Mouse (Mus musculus) neural tube, embryonic 10.5 days (tissue): ENCODE data around the gene Umad1.

Source experiments
- DNase-seq: peaks from one replicate; pipeline ENCODE4 v3.0.0-alpha.2; 2017; ENCODE audit warnings: low spot score; ENCODE audit errors: extremely low spot score

The Umad1 gene

GRCm38 (mm10) chr6:8367675-8368074, 108.6 kb downstream of the Umad1 start:
- no peak for DNase-seq

- DNase-seq, result no peak
Measured at GRCm38 (mm10) chr6:8368198-8368864, 109.2 kb downstream of the Umad1 start.

- no peak for DNase-seq
Measured at GRCm38 (mm10) chr6:8370624-8371023, 111.5 kb downstream of the Umad1 start.

GRCm38 (mm10) chr6:8373051-8373450, 114.0 kb downstream of the Umad1 start:
- DNase-seq, result no peak

- DNase-seq, result no peak
Measured at GRCm38 (mm10) chr6:8373851-8374250, 114.8 kb downstream of the Umad1 start.

- DNase-seq, result no peak
Measured at GRCm38 (mm10) chr6:8374290-8374689, 115.2 kb downstream of the Umad1 start.

GRCm38 (mm10) chr6:8374712-8375111, 115.6 kb downstream of the Umad1 start:
- no peak for DNase-seq

GRCm38 (mm10) chr6:8376351-8376750, 117.3 kb downstream of the Umad1 start:
- no peak for DNase-seq

GRCm38 (mm10) chr6:8377667-8378066, 118.6 kb downstream of the Umad1 start:
- DNase-seq, result no peak

- DNase-seq, result no peak
Measured at GRCm38 (mm10) chr6:8389307-8389706, 130.2 kb downstream of the Umad1 start.

GRCm38 (mm10) chr6:8390296-8390695, 131.2 kb downstream of the Umad1 start:
- DNase-seq, result no peak

- no peak for DNase-seq
Measured at GRCm38 (mm10) chr6:8390935-8391334, 131.8 kb downstream of the Umad1 start.

GRCm38 (mm10) chr6:8393029-8393428, 133.9 kb downstream of the Umad1 start:
- DNase-seq, result no peak

- DNase-seq, result no peak
Measured at GRCm38 (mm10) chr6:8394044-8394443, 135.0 kb downstream of the Umad1 start.

- no peak for DNase-seq
Measured at GRCm38 (mm10) chr6:8395061-8395460, 136.0 kb downstream of the Umad1 start.

GRCm38 (mm10) chr6:8397252-8397651, 138.2 kb downstream of the Umad1 start:
- no peak for DNase-seq

GRCm38 (mm10) chr6:8399710-8400109, 140.6 kb downstream of the Umad1 start:
- DNase-seq, result no peak

GRCm38 (mm10) chr6:8403127-8403526, 144.0 kb downstream of the Umad1 start:
- DNase-seq, result no peak

- DNase-seq, result no peak
Measured at GRCm38 (mm10) chr6:8405844-8406243, 146.8 kb downstream of the Umad1 start.

GRCm38 (mm10) chr6:8408332-8408731, 149.2 kb downstream of the Umad1 start:
- no peak for DNase-seq

GRCm38 (mm10) chr6:8409865-8410264, 150.8 kb downstream of the Umad1 start:
- no peak for DNase-seq

- DNase-seq, result no peak
Measured at GRCm38 (mm10) chr6:8412845-8413598, 153.9 kb downstream of the Umad1 start.

GRCm38 (mm10) chr6:8414020-8414419, 154.9 kb downstream of the Umad1 start:
- no peak for DNase-seq
